Mouse (Mus musculus) ZHBTc4 (cell line): ENCODE data around the gene Ins2.

Experiments used
- DNase-seq: peaks from one replicate; pipeline ENCODE4 v3.0.0-alpha.2; 2011; ENCODE audit warnings: low read depth, low spot score

Ins2 gene

DNA sequence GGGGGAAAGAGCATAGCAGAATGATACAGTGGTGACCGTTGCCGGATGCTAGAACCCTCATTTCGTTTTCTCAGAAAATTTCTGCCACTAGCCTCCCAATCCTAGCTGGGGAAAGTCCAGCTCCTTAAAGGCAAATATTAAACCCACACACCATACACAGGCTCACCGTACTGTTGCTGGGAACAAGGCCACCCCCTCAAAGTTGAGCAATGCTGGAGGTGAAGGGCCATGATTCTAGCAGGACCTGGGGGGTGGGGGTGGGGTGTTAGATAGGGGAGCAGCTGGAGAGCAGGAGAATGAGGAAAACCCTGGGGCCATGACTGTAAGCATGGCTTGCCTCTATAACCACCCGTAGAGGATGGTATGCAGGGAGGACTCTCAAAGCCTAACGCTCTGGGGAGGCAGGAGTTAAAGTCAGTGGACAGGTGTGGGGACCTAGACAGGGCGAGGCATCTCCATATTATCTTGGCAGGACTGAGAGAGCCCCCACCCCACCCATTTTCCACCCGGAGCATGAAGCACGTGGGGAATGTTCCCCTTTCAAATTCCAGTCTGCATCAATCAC lies 78.6 kb downstream of the Ins2 start:
- DNase-seq = peak; percentile 25

DNA sequence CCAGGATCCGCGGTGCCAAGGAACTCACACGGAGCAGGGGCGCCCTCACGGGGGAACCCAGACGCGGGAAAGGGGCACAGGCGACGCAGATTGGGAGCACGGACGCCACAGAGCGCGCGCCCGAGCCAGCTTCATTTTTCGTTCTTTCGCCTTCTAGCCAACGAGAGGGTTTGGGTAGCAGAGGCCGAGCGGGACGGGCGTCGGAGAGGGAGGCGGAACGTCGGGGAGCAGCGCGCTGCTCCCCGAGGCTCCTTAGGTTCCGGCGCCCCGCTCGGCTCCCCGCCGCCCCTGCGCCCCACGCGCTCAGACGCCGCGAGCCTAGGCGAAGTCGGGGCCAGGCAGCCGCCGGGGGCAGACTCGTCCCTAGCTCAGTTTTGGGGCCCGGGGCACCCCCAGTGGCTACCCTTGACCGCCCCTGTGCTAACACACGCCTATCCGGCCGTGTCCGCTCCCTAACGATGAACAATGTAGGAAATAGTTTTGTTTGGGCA lies 79.2 kb downstream of the Ins2 start:
- peak; percentile 42 for DNase-seq

DNA sequence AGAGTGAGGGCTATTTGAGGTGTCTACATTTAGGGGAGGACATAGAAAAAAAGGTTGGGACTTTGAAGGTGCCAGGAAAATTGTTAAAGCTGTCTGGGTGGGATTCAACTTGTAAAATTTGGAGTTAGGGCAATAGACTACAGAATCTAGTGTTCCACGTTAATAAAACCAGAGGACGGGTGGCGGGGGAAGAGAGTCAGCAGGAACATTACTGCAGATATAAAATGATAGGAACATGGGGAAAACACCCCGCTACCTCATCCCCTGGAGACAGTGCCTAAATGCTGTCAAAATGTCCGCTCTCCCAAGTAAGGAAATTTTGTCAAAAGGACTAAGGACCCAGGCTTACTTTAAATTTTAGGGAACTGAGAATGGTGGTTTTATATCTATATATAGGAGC lies 80.0 kb downstream of the Ins2 start:
- DNase-seq = no peak

DNA sequence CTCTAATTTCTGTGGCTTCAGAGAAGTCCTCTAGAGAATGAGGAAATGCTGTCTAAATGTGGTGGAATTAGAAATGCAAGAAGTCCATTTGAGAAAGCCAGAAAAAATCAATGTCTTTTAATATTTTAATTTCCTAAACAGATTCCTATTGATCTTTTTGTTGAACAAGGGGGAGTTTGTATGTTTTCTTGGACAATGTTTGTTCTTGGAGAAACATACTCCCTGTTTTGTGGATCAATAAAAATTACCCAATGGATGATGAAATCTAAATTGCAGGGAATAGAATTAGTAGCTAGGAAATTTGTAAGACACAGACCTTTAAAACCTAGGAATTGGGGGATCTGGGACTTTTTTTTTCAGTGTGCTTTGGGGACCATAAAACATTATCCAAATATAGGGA lies 81.4 kb downstream of the Ins2 start:
- DNase-seq = no peak

GRCm38 (mm10) chr7:142661046-142661445 lies 82.1 kb downstream of the Ins2 start:
- no peak for DNase-seq

GRCm38 (mm10) chr7:142660651-142660945 lies 82.6 kb downstream of the Ins2 start:
- peak; percentile 77 for DNase-seq

GRCm38 (mm10) chr7:142659767-142660650 lies 83.2 kb downstream of the Ins2 start:
- DNase-seq = peak; percentile 70

DNA sequence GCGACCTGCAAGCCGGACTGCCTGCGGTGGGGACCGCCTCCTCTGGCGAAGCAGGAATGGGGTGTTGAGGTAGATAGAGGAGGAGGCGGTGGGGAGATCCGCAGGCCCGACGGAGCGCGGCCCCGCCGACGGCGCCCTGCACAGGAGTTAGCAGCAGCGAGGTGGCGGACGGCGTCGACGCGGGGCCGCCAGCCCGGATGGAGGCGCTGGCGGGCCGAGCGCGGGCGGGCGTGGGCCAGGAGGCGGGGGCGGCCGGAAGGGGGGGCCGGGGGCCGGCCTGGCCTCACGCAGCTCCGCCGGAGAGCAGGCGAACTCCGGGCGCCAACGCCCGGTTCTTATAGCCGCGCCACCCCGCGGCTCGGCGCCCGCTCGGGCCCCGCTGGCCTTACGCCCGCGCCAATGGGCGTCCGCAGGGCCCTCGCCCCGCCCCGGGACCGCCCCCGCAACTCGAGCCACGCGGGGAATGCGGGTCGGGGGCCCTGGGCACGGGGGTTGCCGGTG lies 84.0 kb downstream of the Ins2 start:
- peak; percentile 34 for DNase-seq

GRCm38 (mm10) chr7:142658681-142659180 lies 84.5 kb downstream of the Ins2 start:
- peak; percentile 26 for DNase-seq

DNA sequence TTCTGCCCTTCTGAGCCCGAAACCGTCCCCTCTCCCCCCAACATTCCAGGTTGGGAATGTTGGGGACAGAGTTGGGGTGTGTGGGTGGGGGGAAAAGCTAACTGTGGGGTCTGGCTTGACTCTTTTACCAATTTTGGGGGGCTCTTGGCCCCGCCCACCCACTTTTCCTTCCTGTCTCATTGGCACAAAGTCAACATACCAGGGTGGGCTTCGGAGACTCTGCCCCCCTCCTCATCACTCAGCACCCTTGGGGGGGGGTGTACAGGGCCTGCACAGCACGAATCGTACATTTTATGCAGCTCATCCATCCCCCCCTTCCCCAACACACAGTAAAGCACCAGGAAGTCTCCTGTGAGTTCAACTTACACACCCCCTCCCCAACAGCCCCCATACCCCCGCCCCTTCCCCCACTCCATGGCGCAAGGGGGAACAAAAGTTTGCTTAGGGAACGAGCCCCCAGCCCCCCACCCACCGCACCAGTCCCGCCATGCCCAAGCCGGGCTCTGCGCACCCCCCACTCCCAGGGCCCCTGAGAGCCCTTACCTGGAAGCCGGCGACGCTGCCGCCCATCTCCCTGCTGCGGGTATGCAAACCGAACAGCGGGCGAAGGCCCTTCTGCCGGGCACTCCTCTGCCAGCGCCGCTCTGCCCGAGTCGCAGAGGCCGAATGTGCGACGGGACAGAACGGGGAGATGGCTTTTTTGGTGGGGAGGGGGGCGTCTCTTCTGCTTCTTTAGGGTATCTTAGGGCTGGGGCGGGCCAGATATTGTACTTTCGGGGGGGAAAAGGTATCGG lies 85.2 kb downstream of the Ins2 start:
- DNase-seq = peak; percentile 16

- DNase-seq = no peak
Measured at GRCm38 (mm10) chr7:142657341-142657791, 85.8 kb downstream of the Ins2 start.

DNA sequence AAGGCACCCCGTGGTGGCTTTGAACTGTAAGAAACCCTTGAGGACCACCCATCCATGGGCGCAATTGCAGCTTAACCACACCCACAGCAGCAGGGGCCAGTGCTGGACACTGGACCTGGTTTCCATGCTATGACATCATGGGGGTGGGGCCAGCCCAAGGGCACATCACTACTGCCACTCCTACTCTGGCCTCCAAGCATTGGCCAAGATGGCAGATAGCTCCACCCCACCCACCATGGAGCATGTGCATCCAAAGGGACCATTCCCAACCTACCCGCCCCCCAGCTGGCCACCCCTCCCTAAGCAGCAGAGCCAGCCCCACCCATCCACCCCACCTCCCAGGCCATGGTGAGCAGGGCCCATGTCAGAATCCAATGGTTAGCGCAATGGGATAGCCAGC lies 87.1 kb downstream of the Ins2 start:
- DNase-seq = peak; percentile 47

DNA sequence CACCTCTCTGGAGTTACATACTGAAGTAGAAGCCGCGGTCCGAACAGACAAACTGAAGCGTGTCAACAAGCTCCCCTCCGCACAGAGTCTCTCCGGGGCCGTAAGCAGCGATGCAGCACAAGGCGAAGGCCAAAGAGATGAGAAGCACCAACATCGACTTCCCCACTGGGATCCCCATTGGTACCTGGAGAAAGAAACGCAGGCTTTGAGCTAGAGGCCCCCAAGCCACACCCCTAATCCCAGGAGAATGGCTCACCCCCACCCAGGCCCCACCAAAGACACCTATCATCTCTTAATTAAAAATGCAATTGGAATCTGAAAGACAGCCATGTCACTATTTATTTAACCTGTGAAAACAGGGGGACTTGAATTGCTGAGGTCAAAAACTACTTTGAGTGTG lies 87.5 kb downstream of the Ins2 start:
- DNase-seq = peak; percentile 35

- DNase-seq = peak; percentile 9
Measured at GRCm38 (mm10) chr7:142653726-142654125, 89.5 kb downstream of the Ins2 start.

- no peak for DNase-seq
Measured at GRCm38 (mm10) chr7:142646676-142647075, 96.5 kb downstream of the Ins2 start.

DNA sequence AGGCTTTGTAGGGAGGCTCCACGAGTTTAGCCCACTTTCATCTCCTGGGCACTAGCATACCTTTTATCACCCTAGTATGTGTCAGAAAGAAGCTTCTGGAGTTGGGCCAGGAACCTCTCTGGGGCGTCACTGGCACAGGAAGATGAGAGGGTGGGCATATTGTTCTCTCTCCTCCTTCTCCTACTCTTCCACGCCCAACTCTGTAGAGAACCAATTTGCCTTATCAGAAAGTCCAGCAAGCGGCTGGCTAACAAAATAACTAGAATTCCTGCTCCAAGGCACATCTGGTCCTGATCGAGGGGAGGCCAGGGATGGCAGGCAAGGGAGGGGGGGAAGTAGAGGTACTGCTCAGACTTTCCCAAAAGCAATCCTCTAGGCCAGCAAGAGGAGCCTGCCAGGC lies 98.1 kb downstream of the Ins2 start:
- no peak for DNase-seq

DNA sequence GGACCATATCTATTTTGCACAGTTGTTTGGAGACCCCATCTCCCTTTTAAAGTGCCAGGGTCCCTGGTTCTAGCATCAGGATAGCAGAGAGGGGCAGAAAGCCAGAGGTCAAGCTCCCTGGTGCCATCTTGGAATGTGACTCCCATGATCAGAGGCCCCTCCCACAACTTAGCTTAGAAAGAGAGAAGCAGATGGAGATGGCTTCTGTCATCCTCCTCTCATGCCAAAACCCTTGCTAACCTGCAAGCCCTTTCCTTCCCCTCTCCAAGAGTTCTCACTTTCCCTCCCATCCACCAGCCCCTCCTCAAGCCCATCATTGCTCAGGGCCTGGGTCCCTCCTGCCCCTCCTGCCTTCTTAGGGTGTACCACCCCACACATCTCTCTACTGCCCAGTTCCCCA lies 107.0 kb downstream of the Ins2 start:
- no peak for DNase-seq

GRCm38 (mm10) chr7:142630691-142631090 lies 112.5 kb downstream of the Ins2 start:
- DNase-seq = no peak

GRCm38 (mm10) chr7:142629806-142630205 lies 113.4 kb downstream of the Ins2 start:
- no peak for DNase-seq
